Mouse (Mus musculus) midbrain, embryonic 16.5 days (tissue): ENCODE results near the gene Gm5415. TPM values are rescaled to one million over a fixed set of nuclear protein-coding genes. Genes with fewer than 3 reads are reported as not detected.
"Not testable (repeated sequence)": the region's sequence is repeated elsewhere in the genome, so short reads cannot be mapped to it uniquely, and the experiment has no call there.

Experiments
- ATAC-seq: fragments of 200-750 bp; cut with Nextera tagmentation; 2 replicates; pipeline ENCODE4 v1.8.0; 2017; ENCODE audit warnings: moderate TSS enrichment
- H3K27ac ChIP-seq: fragments of 300-500 bp; sonication (generic); 2 replicates; pipeline ENCODE4 v1.5.1; 2014; ENCODE audit warnings: mild to moderate bottlenecking, low read length, mixed read lengths
- H3K27me3 ChIP-seq: fragments of 300-500 bp; sonication (generic); 2 replicates; pipeline ENCODE4 v1.6.1; 2014; ENCODE audit warnings: low read depth, low read length, mixed read lengths; ENCODE audit not compliant: control insufficient read depth, insufficient read depth
- H3K36me3 ChIP-seq: fragments of 300-500 bp; sonication (generic); 2 replicates; pipeline ENCODE4 v1.6.1; 2014; ENCODE audit warnings: mild to moderate bottlenecking, low read length, moderate library complexity, mixed read lengths; ENCODE audit not compliant: control insufficient read depth, insufficient read depth
- H3K4me1 ChIP-seq: fragments of 300-500 bp; sonication (generic); 2 replicates; pipeline ENCODE4 v1.6.1; 2014; ENCODE audit warnings: mild to moderate bottlenecking, low read length, mixed read lengths; ENCODE audit not compliant: control insufficient read depth, insufficient read depth
- H3K4me2 ChIP-seq: fragments of 300-500 bp; sonication (generic); 2 replicates; pipeline ENCODE4 v1.6.1; 2014; ENCODE audit warnings: mild to moderate bottlenecking, low read length, mixed read lengths
- H3K4me3 ChIP-seq: fragments of 300-500 bp; sonication (generic); 2 replicates; pipeline ENCODE4 v1.5.1; 2014; ENCODE audit warnings: low read depth, mild to moderate bottlenecking, low read length, moderate library complexity, mixed read lengths
- H3K9ac ChIP-seq: fragments of 300-500 bp; sonication (generic); 2 replicates; pipeline ENCODE4 v1.6.1; 2014; ENCODE audit warnings: low read depth, low read length, mixed read lengths
- H3K9me3 ChIP-seq: fragments of 300-500 bp; sonication (generic); replicated peaks from 2 replicates; pipeline ENCODE4 v1.6.1; 2014; ENCODE audit warnings: mild to moderate bottlenecking, low read length, mixed read lengths; ENCODE audit not compliant: control insufficient read depth, poor library complexity, severe bottlenecking
- WGBS: fragments of 180-500 bp; shearing (Covaris S2); extraction: QIAGEN DNeasy Blood & Tissue Kit; methylation state at CpG from one replicate; pipeline ENCODE4 v1.1.7; 2014; 5-methylcytosine and 5-hydroxymethylcytosine counted together
- polyA plus RNA-seq: library from polyadenylated mRNA; unstranded; fragments of >200 nt; fragmentation: Nextera tagmentation; extraction: Ambion mirVana; gene quantifications from 2 replicates; pipeline ENCODE4 v1.2.1, GENCODE M21; 2015

Gene Gm5415
- polyA plus RNA-seq = 0.50 and 0.87 TPM in 2 replicates

DNA sequence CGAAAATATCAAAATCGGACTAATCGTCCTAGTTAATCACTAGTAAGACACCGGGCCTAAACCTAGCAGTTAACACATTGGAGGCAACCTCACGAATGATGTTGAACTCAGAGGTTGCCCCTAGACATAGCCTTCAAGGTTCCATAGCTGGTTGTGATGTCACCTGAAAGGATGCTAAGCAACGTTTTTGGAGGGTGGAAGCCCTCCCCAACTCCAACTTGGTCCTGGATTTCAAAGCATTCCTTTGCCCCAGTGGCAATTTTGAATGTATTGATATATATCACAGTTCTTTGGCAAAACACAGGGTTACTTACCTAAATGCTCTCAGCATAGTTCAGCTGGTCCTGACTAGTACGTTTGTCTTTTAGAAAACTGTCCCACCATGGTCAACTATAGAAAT lies at the start of gene Gm5415:
Gm5415 (minus strand) TSS at position 101 of the 400 bp plus-strand sequence.
- H3K36me3 ChIP-seq, ATAC-seq, H3K4me1 ChIP-seq, H3K9me3 ChIP-seq, H3K9ac ChIP-seq, H3K27ac ChIP-seq, H3K27me3 ChIP-seq, H3K4me2 ChIP-seq, H3K4me3 ChIP-seq: not testable (repeated sequence)
- WGBS = 73% methylated on average over 2 of the region's 7 CpGs

- 95% methylated on average over 2 of the region's 2 CpGs for WGBS
- no peaks in the 10 kb centered on the region for H3K27me3 ChIP-seq
- no peak overlapping the region for H3K9ac ChIP-seq
- no peaks in the 10 kb centered on the region for H3K9me3 ChIP-seq
- H3K36me3 ChIP-seq = no peaks in the 10 kb centered on the region
- no peak overlapping the region for H3K4me3 ChIP-seq
- no peak for ATAC-seq
- H3K4me2 ChIP-seq = no peak overlapping the region
- no peak overlapping the region for H3K27ac ChIP-seq
- no peaks in the 10 kb centered on the region for H3K4me1 ChIP-seq
Measured at GRCm38 (mm10) chr1:32568901-32569300, 21.8 kb upstream of the Gm5415 start.

DNA sequence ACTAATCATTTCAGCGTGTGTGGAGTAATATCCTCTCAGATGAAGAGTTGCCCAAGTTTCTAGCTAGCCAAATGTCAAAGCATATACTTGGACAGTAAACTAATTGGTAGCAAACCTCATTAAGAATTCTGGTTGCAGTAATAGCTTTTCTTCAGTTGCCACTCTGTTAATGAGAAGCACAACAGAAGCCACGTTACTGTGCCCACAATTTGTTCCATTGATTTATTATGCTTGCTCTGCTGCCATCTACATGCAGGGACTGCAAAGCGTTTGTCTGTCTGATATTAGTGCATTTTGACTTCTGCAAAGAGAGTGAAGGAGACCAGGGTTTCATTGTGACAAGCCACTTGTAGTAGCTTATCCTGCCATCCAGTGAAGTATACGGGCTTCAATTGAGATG lies 6.8 kb upstream of the Gm5415 start:
- WGBS = 49% methylated on average over 4 of the region's 4 CpGs

DNA sequence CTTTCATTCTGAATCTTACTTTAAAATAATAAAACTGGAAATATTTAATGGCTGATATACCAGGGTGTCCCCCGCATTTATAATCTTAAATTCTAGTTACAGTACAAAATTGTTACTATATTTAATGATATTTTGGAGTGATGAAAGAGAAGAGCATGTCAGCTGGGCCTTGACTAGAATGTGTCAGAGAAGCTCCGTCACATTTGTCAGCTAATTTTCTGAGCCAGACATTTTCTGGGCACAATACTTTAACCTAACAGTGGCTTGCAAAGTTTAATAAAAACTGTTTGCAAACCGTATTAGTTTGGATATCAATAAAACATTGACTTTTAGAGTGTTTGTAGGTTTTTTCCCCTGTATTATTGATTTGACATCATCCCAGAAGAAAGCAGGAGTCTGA lies 6.4 kb upstream of the Gm5415 start:
- Histone ChIP-seq H3K4me3 (no peak overlapping the region), H3K4me1 (no peaks in the 10 kb centered on the region), H3K27me3 (no peaks in the 10 kb centered on the region), H3K9me3 (no peaks in the 10 kb centered on the region), H3K4me2 (no peak overlapping the region), H3K36me3 (no peaks in the 10 kb centered on the region), H3K27ac (no peak overlapping the region), H3K9ac (no peak overlapping the region)
- 87% methylated on average over 3 of the region's 3 CpGs for WGBS
- ATAC-seq = no peak

More for the DNA sequence above, 6.8 kb upstream of the Gm5415 start:
- no peak overlapping the region for H3K9ac ChIP-seq
- no peak overlapping the region for H3K4me2 ChIP-seq
- H3K27ac ChIP-seq = no peak overlapping the region
- no peaks in the 10 kb centered on the region for H3K36me3 ChIP-seq
- peak; percentile 67; the same call in 1 of the 2 replicates for ATAC-seq
- no peak overlapping the region for H3K4me3 ChIP-seq
- no peaks in the 10 kb centered on the region for H3K27me3 ChIP-seq
- H3K9me3 ChIP-seq = no peaks in the 10 kb centered on the region
- no peaks in the 10 kb centered on the region for H3K4me1 ChIP-seq

DNA sequence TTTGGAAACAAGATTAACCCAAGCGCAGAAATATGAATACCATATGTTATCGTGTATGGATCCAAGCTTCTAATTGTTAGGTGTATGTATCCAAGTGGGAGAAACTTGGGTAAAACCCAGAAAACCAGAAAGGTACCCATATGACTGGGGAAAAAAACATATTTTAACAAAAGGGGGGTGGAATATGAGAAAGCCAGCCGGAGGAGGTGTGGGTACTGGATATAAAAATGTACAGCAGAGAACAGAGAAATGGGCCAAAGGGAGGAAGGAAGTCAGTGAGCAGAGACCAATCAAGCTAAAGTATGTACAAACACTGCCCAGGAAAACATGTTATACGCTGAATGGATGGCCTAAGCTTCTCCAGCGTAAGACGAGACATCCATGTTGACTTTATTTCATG lies 43.7 kb downstream of the Gm5415 start:
- Histone ChIP-seq H3K27ac (no peak overlapping the region), H3K4me1 (no peaks in the 10 kb centered on the region), H3K9ac (no peak overlapping the region), H3K4me2 (no peak overlapping the region), H3K9me3 (no peaks in the 10 kb centered on the region), H3K27me3 (no peaks in the 10 kb centered on the region), H3K36me3 (no peaks in the 10 kb centered on the region), H3K4me3 (no peak overlapping the region)
- 93% methylated on average over 6 of the region's 6 CpGs for WGBS
- no peak for ATAC-seq
